Mouse (Mus musculus) left cerebral cortex, adult 9 months (tissue): Measurements from ENCODE around the gene Gm3646.

Experiments used
- DNase-seq, 2 experiments: peaks; one replicate each; pipeline ENCODE4 v3.0.0; 2022; ENCODE audit warnings: low spot score in 2 of 2

Gene Gm3646

GRCm38 (mm10) chr1:39781835-39782234 is 23.3 kb downstream of the Gm3646 start:
- DNase-seq, result no peak

- no peak for DNase-seq
Observed at GRCm38 (mm10) chr1:39779111-39779980, 25.8 kb downstream of the Gm3646 start.

GRCm38 (mm10) chr1:39773991-39774729 is 31.0 kb downstream of the Gm3646 start:
- DNase-seq, result no peak

- DNase-seq, result no peak
Observed at GRCm38 (mm10) chr1:39773551-39773950, 31.6 kb downstream of the Gm3646 start.

GRCm38 (mm10) chr1:39772401-39773095 is 32.6 kb downstream of the Gm3646 start:
- no peak for DNase-seq

- DNase-seq, result no peak
Observed at GRCm38 (mm10) chr1:39770436-39770835, 34.7 kb downstream of the Gm3646 start.

- DNase-seq, result no peak
Observed at GRCm38 (mm10) chr1:39768017-39768416, 37.1 kb downstream of the Gm3646 start.

- no peak for DNase-seq
Observed at GRCm38 (mm10) chr1:39765854-39766493, 39.2 kb downstream of the Gm3646 start.

- DNase-seq, result peak; percentile 48 to 83
Observed at GRCm38 (mm10) chr1:39762025-39762370, 43.1 kb downstream of the Gm3646 start.

- DNase-seq, result peak; percentile 8 to 65
Observed at GRCm38 (mm10) chr1:39761211-39762024, 43.7 kb downstream of the Gm3646 start.

GRCm38 (mm10) chr1:39760181-39760715 is 44.9 kb downstream of the Gm3646 start:
- DNase-seq, result no peak

GRCm38 (mm10) chr1:39759231-39760175 is 45.6 kb downstream of the Gm3646 start:
- no peak for DNase-seq

GRCm38 (mm10) chr1:39758244-39758643 is 46.9 kb downstream of the Gm3646 start:
- no peak for DNase-seq

GRCm38 (mm10) chr1:39756952-39757351 is 48.2 kb downstream of the Gm3646 start:
- DNase-seq, result no peak

- DNase-seq, result no peak
Observed at GRCm38 (mm10) chr1:39754224-39754957, 50.7 kb downstream of the Gm3646 start.
